Mouse (Mus musculus): Measurements from ENCODE around the gene Thnsl1.

GRCm38 (mm10) chr2:21167916-21168315 is 37.6 kb upstream of the Thnsl1 start:
- TF ChIP-seq CTCF (IDR thresholded peaks at IDR 0.05; ENCODE audit: insufficient read depth, low read length) = no peak
- TF ChIP-seq POLR2A (IDR thresholded peaks at IDR 0.05; ENCODE audit: borderline replicate concordance, extremely low read depth, low read depth, low read length) = no peak

All from lung, adult 2 months (tissue).